Mouse (Mus musculus) myocyte (in vitro differentiated cells): ENCODE data around the gene Ssc4d.

Experiments used
- CEBPB ChIP-seq: IDR thresholded peaks from 2 replicates; pipeline ENCODE4 v1.6.1; 2011; ENCODE audit warnings: mild to moderate bottlenecking, moderate library complexity; ENCODE audit not compliant: poor library complexity, insufficient read depth, severe bottlenecking
- E2F4 ChIP-seq: IDR thresholded peaks from one replicate; pipeline ENCODE4 v1.6.1; 2011; ENCODE audit warnings: mild to moderate bottlenecking, control low read depth, moderate library complexity; ENCODE audit not compliant: insufficient read depth
- MAX ChIP-seq: IDR thresholded peaks from one replicate; pipeline ENCODE4 v1.6.1; 2011; ENCODE audit warnings: low read depth, mild to moderate bottlenecking, control low read depth
- MYOD1 ChIP-seq, 3 experiments: IDR thresholded peaks; one replicate each; pipeline ENCODE4 v1.6.1; 2011; ENCODE audit warnings: control low read depth in 2 of 3, low read depth in 2 of 3, mild to moderate bottlenecking in 2 of 3, moderate library complexity in 1 of 3; ENCODE audit not compliant: insufficient read length in 2 of 3, control insufficient read depth in 1 of 3
- MYOG ChIP-seq, 3 experiments: IDR thresholded peaks; one replicate each; pipeline ENCODE4 v1.6.1; 2011; ENCODE audit warnings: control low read depth in 2 of 3, low read depth in 2 of 3, mild to moderate bottlenecking in 2 of 3; ENCODE audit not compliant: insufficient read length in 2 of 3, control insufficient read depth in 1 of 3, insufficient read depth in 1 of 3
- POLR2A ChIP-seq: IDR thresholded peaks from one replicate; pipeline ENCODE4 v1.6.1; 2011; ENCODE audit warnings: low read depth, mild to moderate bottlenecking, control low read depth, moderate library complexity; ENCODE audit not compliant: insufficient read length
- POLR2AphosphoS2 ChIP-seq: IDR thresholded peaks from one replicate; pipeline ENCODE4 v1.6.1; 2011; ENCODE audit warnings: low read depth, control low read depth; ENCODE audit not compliant: insufficient read length
- REST ChIP-seq: IDR thresholded peaks from one replicate; pipeline ENCODE4 v1.6.1; 2011; ENCODE audit warnings: mild to moderate bottlenecking, control low read depth, moderate library complexity; ENCODE audit not compliant: insufficient read depth, insufficient read length
- USF1 ChIP-seq: IDR thresholded peaks from one replicate; pipeline ENCODE4 v1.6.1; 2011; ENCODE audit warnings: low read depth, mild to moderate bottlenecking, control low read depth, moderate library complexity

- TF ChIP-seq POLR2A (peak; percentile 94), CEBPB (no peak), REST (no peak), MYOD1 (IDR thresholded peaks at IDR 0.05; ENCODE audit: control insufficient read depth in 1 of 3, insufficient read length in 2 of 3, low read depth in 2 of 3) (no peak), MAX (no peak), USF1 (no peak), POLR2AphosphoS2 (peak; percentile 95), MYOG (IDR thresholded peaks at IDR 0.05; ENCODE audit: control insufficient read depth in 1 of 3, insufficient read depth in 1 of 3, insufficient read length in 2 of 3, low read depth in 2 of 3) (no peak), E2F4 (no peak)
Measured at GRCm38 (mm10) chr5:135994725-135995687, 20.7 kb upstream of the Ssc4d start, which contains the start of gene Dtx2.
